ENCODE assay signal across 13 mouse cellular contexts in genomic region chr19:10738811-10739210, GRCm38 (mm10). TPM values are rescaled to one million over a fixed set of nuclear protein-coding genes. Genes with fewer than 3 reads are reported as not detected.
DNase-seq lines count a peak whose midpoint lies in the region; ATAC-seq and TF ChIP-seq lines count a peak whose summit lies in the region.
"Had no signal": no experiment of that assay in that cellular context is flagged by ENCODE, and none has a peak within 500 bp of the region (broad histone marks: within the 10 kb centered on the region; RNA-seq: fewer than 3 reads in every experiment).

Gene Cd5 (minus strand): TSS chr19:10739002.

- no peaks in the 10 kb centered on the region for H3K9me3 ChIP-seq in liver, embryonic 11.5 days (ENCODE audit: control insufficient read depth, low read length)
- no peaks in the 10 kb centered on the region for H3K9me3 ChIP-seq in midbrain, embryonic 16.5 days (replicated peaks; ENCODE audit: control insufficient read depth, low read length, poor library complexity, severe bottlenecking)
- H3K9me3 ChIP-seq: forebrain, embryonic 13.5 days; liver, embryonic 15.5 days had no signal

- TF ChIP-seq CTCF in small intestine, adult 2 months (IDR thresholded peaks at IDR 0.05; ENCODE audit: extremely low read depth, insufficient read length, insufficient replicate concordance, low read depth, low read length): no peak

- H3K36me3 ChIP-seq in liver, embryonic 11.5 days (ENCODE audit: control insufficient read depth, insufficient read depth, low read length): no peaks in the 10 kb centered on the region
- no peaks in the 10 kb centered on the region for H3K36me3 ChIP-seq in small intestine, adult 2 months (ENCODE audit: control insufficient read depth, insufficient read depth, low read length)
- no peaks in the 10 kb centered on the region for H3K36me3 ChIP-seq in midbrain, embryonic 16.5 days (ENCODE audit: control insufficient read depth, insufficient read depth, low read length)
- H3K36me3 ChIP-seq: liver, embryonic 15.5 days had no signal

- no peak within 1 kb of the TSS for H3K9ac ChIP-seq in liver, embryonic 11.5 days (ENCODE audit: low read depth, low read length)
- H3K9ac ChIP-seq in midbrain, embryonic 16.5 days (ENCODE audit: low read depth, low read length): no peak within 1 kb of the TSS
- H3K9ac ChIP-seq: forebrain, embryonic 13.5 days; liver, embryonic 15.5 days had no signal

- intact Hi-C loops in heart, postnatal 25 days (cut with DNase I): no loop called here
- intact Hi-C loops in gastrocnemius, postnatal 14 days (cut with DNase I; ENCODE audit: low total_unique reads): no loop called here

- H3K27me3 ChIP-seq in liver, embryonic 11.5 days (replicated peaks; ENCODE audit: control insufficient read depth, insufficient read depth, low read length): no peaks in the 10 kb centered on the region
- no peaks in the 10 kb centered on the region for H3K27me3 ChIP-seq in small intestine, adult 2 months (ENCODE audit: control insufficient read depth, insufficient read depth, low read length)
- H3K27me3 ChIP-seq in midbrain, embryonic 16.5 days (ENCODE audit: control insufficient read depth, insufficient read depth, low read depth, low read length): no peaks in the 10 kb centered on the region
- H3K27me3 ChIP-seq: forebrain, embryonic 13.5 days; liver, embryonic 15.5 days had no signal

- peak; percentile 13 for DNase-seq in liver
- no peak for DNase-seq in liver, embryonic 11.5 days (ENCODE audit: low spot score)
- DNase-seq in thymus, postnatal 25 days: peak; percentile 83
- no peak for DNase-seq in heart, postnatal 25 days (ENCODE audit: low spot score)
- no peak for DNase-seq in gastrocnemius, postnatal 14 days
- DNase-seq: heart, adult 11 months had no signal

- no peaks in the 10 kb centered on the region for H3K4me1 ChIP-seq in liver, embryonic 11.5 days (replicated peaks; ENCODE audit: control insufficient read depth, insufficient read depth, low read length)
- H3K4me1 ChIP-seq in small intestine, adult 2 months (ENCODE audit: control insufficient read depth, insufficient read depth, insufficient read length, low read length): 0 out of 2 replicates have a peak, but pooled peaks cover 3% of the 10 kb centered on the region
- H3K4me1 ChIP-seq in midbrain, embryonic 16.5 days (ENCODE audit: control insufficient read depth, insufficient read depth, low read length): no peaks in the 10 kb centered on the region
- H3K4me1 ChIP-seq: forebrain, embryonic 13.5 days; liver, embryonic 15.5 days had no signal

- 52% methylated on average over 4 of the region's 4 CpGs for WGBS in liver, embryonic 11.5 days
- 58% methylated on average over 4 of the region's 4 CpGs for WGBS in small intestine, adult 2 months
- WGBS in midbrain, embryonic 16.5 days: 70% methylated on average over 4 of the region's 4 CpGs

- H3K4me2 ChIP-seq in liver, embryonic 11.5 days: no peak within 1 kb of the TSS
- no peak within 1 kb of the TSS for H3K4me2 ChIP-seq in midbrain, embryonic 16.5 days (ENCODE audit: low read length)
- H3K4me2 ChIP-seq: forebrain, embryonic 13.5 days; liver, embryonic 15.5 days had no signal

- no peak within 1 kb of the TSS for H3K27ac ChIP-seq in liver, embryonic 11.5 days (ENCODE audit: low read depth, low read length)
- H3K27ac ChIP-seq in small intestine, adult 2 months (ENCODE audit: insufficient read depth, low read depth, low read length): no peak within 1 kb of the TSS
- H3K27ac ChIP-seq in midbrain, embryonic 16.5 days (ENCODE audit: low read length): no peak within 1 kb of the TSS
- H3K27ac ChIP-seq: forebrain, embryonic 13.5 days; liver, embryonic 15.5 days; stomach, postnatal 0 days had no signal

- no peak for TF ChIP-seq POLR2A in small intestine, adult 2 months (IDR thresholded peaks at IDR 0.05; ENCODE audit: low read depth, low read length)

- H3K4me3 ChIP-seq in liver, embryonic 11.5 days (ENCODE audit: low read depth, low read length): no peak within 1 kb of the TSS
- H3K4me3 ChIP-seq in small intestine, adult 2 months (ENCODE audit: low read depth, low read length): peak within 1 kb of the TSS; percentile 36
- no peak within 1 kb of the TSS for H3K4me3 ChIP-seq in midbrain, embryonic 16.5 days (ENCODE audit: low read depth, low read length)
- H3K4me3 ChIP-seq: forebrain, embryonic 13.5 days; liver, embryonic 15.5 days had no signal

- ATAC-seq in liver, embryonic 11.5 days (replicated peaks; ENCODE audit: low FRiP score): no peak
- ATAC-seq in granulocyte monocyte progenitor cell, adult 5-6 weeks (replicated peaks; ENCODE audit: poor library complexity, severe bottlenecking): peak; percentile 88
- ATAC-seq in midbrain, embryonic 16.5 days: no peak
- ATAC-seq: forebrain, embryonic 13.5 days had no signal

RNA-seq across cellular contexts. Expression of gene Cd5, which starts in this region (rescaled TPM):
- 0.05 TPM in 1 of 2 replicates, not detected in the other for polyA plus RNA-seq in liver, embryonic 11.5 days (2014; fragmentation: Nextera tagmentation; extraction: Ambion mirVana)
- total RNA-seq in granulocyte monocyte progenitor cell, adult 5-6 weeks (2014; fragmentation: Nextera tagmentation): not detected in 2 replicates
- not detected in 2 replicates for total RNA-seq in granulocyte monocyte progenitor cell, adult 5-6 weeks (2017)
- 2.2 and 2.6 TPM in 2 replicates for polyA plus RNA-seq in small intestine, adult 2 months (2012; rRNA removed)
- under 1 TPM; 0.34 to 0.48 TPM for total RNA-seq in heart, postnatal 25 days (2021)
- not detected for total RNA-seq in gastrocnemius, postnatal 14 days (2021)
- polyA plus RNA-seq in midbrain, embryonic 16.5 days (2015; fragmentation: Nextera tagmentation; extraction: Ambion mirVana): 0.48 and 0.78 TPM in 2 replicates
- polyA plus RNA-seq: forebrain, embryonic 13.5 days; hindbrain, embryonic 11.5 days; liver, embryonic 15.5 days had no signal

Comparison
In these comparisons a context has a peak if more than half of its experiments do, and no peak if none do; other contexts are left out.
1. DNase-seq: peak in liver (single experiment) and thymus, postnatal 25 days (single experiment); none in liver, embryonic 11.5 days (single experiment), heart, postnatal 25 days (single experiment) and gastrocnemius, postnatal 14 days (single experiment).
2. Peak in ATAC-seq in granulocyte monocyte progenitor cell, adult 5-6 weeks; RNA of the gene not detected or under 1 TPM.